Mouse (Mus musculus) forebrain, embryonic 10.5 days (tissue): ENCODE measurements around the gene Mul1. TPM values are rescaled to one million over a fixed set of nuclear protein-coding genes. Genes with fewer than 3 reads are reported as not detected.

Experiments
- DNase-seq: peaks from one replicate; pipeline ENCODE4 v3.0.0-alpha.2; 2017; ENCODE audit warnings: low spot score; ENCODE audit errors: extremely low spot score
- H3K27ac ChIP-seq: fragments of 300-500 bp; sonication (generic); 2 replicates; pipeline ENCODE4 v1.5.1; 2016; ENCODE audit warnings: mild to moderate bottlenecking
- H3K27me3 ChIP-seq: fragments of 300-500 bp; sonication (generic); 2 replicates; pipeline ENCODE4 v1.6.1; 2016; ENCODE audit warnings: mild to moderate bottlenecking; ENCODE audit not compliant: poor library complexity, severe bottlenecking
- H3K36me3 ChIP-seq: fragments of 300-500 bp; sonication (generic); replicated peaks from 2 replicates; pipeline ENCODE4 v1.6.1; 2016; ENCODE audit warnings: mild to moderate bottlenecking, moderate library complexity
- H3K4me1 ChIP-seq: fragments of 300-500 bp; sonication (generic); 2 replicates; pipeline ENCODE4 v1.6.1; 2016
- H3K4me3 ChIP-seq: fragments of 300-500 bp; sonication (generic); 2 replicates; pipeline ENCODE4 v1.5.1; 2016; ENCODE audit warnings: mild to moderate bottlenecking, moderate library complexity
- H3K9me3 ChIP-seq: fragments of 300-500 bp; sonication (generic); 2 replicates; pipeline ENCODE4 v1.6.1; 2016; ENCODE audit warnings: mild to moderate bottlenecking, moderate library complexity
- WGBS: fragments of 180-500 bp; shearing (Covaris S2); methylation state at CpG from one replicate; pipeline ENCODE4 v1.1.7; 2016; 5-methylcytosine and 5-hydroxymethylcytosine counted together
- polyA plus RNA-seq: library from polyadenylated mRNA; unstranded; fragments of >200 nt; fragmentation: Nextera tagmentation; extraction: Ambion mirVana; gene quantifications from 2 replicates; pipeline ENCODE4 v1.2.1, GENCODE M21; 2016

Gene Mul1
- polyA plus RNA-seq, 1 experiment from 2014 or later: 22.7 TPM

GRCm38 (mm10) chr4:138457091-138457490 lies 22.6 kb downstream of the Mul1 start:
- no peaks in the 10 kb centered on the region for H3K9me3 ChIP-seq
- H3K27ac ChIP-seq: no peak overlapping the region
- peaks cover 60% of the 10 kb centered on the region for H3K4me1 ChIP-seq
- DNase-seq: no peak
- peak overlapping the region; percentile 87; the same call in 1 of the 2 replicates for H3K4me3 ChIP-seq
- WGBS: 63% methylated on average over 4 of the region's 4 CpGs
- peaks cover 95% of the 10 kb centered on the region for H3K27me3 ChIP-seq
- no peaks in the 10 kb centered on the region for H3K36me3 ChIP-seq

- no peak overlapping the region for H3K27ac ChIP-seq
- 81% methylated on average over 7 of the region's 7 CpGs for WGBS
- peaks cover 93% of the 10 kb centered on the region for H3K27me3 ChIP-seq
- H3K36me3 ChIP-seq: no peaks in the 10 kb centered on the region
- no peak overlapping the region for H3K4me3 ChIP-seq
- no peak for DNase-seq
- H3K9me3 ChIP-seq: no peaks in the 10 kb centered on the region
- H3K4me1 ChIP-seq: peaks cover 61% of the 10 kb centered on the region
Measured at GRCm38 (mm10) chr4:138458171-138458570, 23.7 kb downstream of the Mul1 start.

GRCm38 (mm10) chr4:138458735-138459440 lies 24.4 kb downstream of the Mul1 start:
- Histone ChIP-seq H3K36me3 (no peaks in the 10 kb centered on the region), H3K27me3 (peaks cover 93% of the 10 kb centered on the region), H3K27ac (no peak overlapping the region), H3K4me3 (no peak overlapping the region), H3K4me1 (peaks cover 61% of the 10 kb centered on the region), H3K9me3 (no peaks in the 10 kb centered on the region)
- WGBS: 43% methylated on average over 5 of the region's 5 CpGs
- no peak for DNase-seq

GRCm38 (mm10) chr4:138459775-138460174 lies 25.3 kb downstream of the Mul1 start:
- Histone ChIP-seq H3K4me3 (no peak overlapping the region), H3K36me3 (no peaks in the 10 kb centered on the region), H3K4me1 (peaks cover 61% of the 10 kb centered on the region), H3K9me3 (no peaks in the 10 kb centered on the region), H3K27me3 (peaks cover 98% of the 10 kb centered on the region), H3K27ac (no peak overlapping the region)
- no peak for DNase-seq
- 84% methylated on average over 6 of the region's 6 CpGs for WGBS

- Histone ChIP-seq H3K27me3 (peaks cover 98% of the 10 kb centered on the region), H3K4me1 (peaks cover 61% of the 10 kb centered on the region)
- WGBS: 32% methylated on average over 9 of the region's 9 CpGs
Measured at GRCm38 (mm10) chr4:138460910-138461309, 26.4 kb downstream of the Mul1 start.

GRCm38 (mm10) chr4:138461471-138461870 lies 27.0 kb downstream of the Mul1 start:
- no peak for DNase-seq
- peaks cover 56% of the 10 kb centered on the region for H3K4me1 ChIP-seq

More at GRCm38 (mm10) chr4:138460910-138461309, 26.4 kb downstream of the Mul1 start:
- no peaks in the 10 kb centered on the region for H3K36me3 ChIP-seq
- no peak for DNase-seq
- H3K4me3 ChIP-seq: no peak overlapping the region
- H3K9me3 ChIP-seq: no peaks in the 10 kb centered on the region
- H3K27ac ChIP-seq: no peak overlapping the region

GRCm38 (mm10) chr4:138462971-138463831 lies 28.7 kb downstream of the Mul1 start:
- peaks cover 53% of the 10 kb centered on the region for H3K4me1 ChIP-seq
- 7% methylated on average over 11 of the region's 11 CpGs for WGBS
- peak overlapping the region; percentile 34 for H3K4me3 ChIP-seq
- H3K27ac ChIP-seq: peak overlapping the region; percentile 79
- no peak for DNase-seq
- no peaks in the 10 kb centered on the region for H3K9me3 ChIP-seq
- H3K36me3 ChIP-seq: no peaks in the 10 kb centered on the region
- H3K27me3 ChIP-seq: peaks cover 96% of the 10 kb centered on the region

More at GRCm38 (mm10) chr4:138461471-138461870, 27.0 kb downstream of the Mul1 start:
- H3K4me3 ChIP-seq: no peak overlapping the region
- H3K27ac ChIP-seq: no peak overlapping the region
- H3K36me3 ChIP-seq: no peaks in the 10 kb centered on the region
- H3K27me3 ChIP-seq: peaks cover 98% of the 10 kb centered on the region
- 92% methylated on average over 5 of the region's 5 CpGs for WGBS
- no peaks in the 10 kb centered on the region for H3K9me3 ChIP-seq

- Histone ChIP-seq H3K9me3 (no peaks in the 10 kb centered on the region), H3K27ac (peak overlapping the region; percentile 79), H3K4me1 (peaks cover 51% of the 10 kb centered on the region), H3K36me3 (no peaks in the 10 kb centered on the region), H3K4me3 (peak overlapping the region; percentile 34), H3K27me3 (peaks cover 90% of the 10 kb centered on the region)
- peak; percentile 53 for DNase-seq
- 4% methylated on average over 11 of the region's 11 CpGs for WGBS
Measured at GRCm38 (mm10) chr4:138463832-138464487, 29.5 kb downstream of the Mul1 start.

- DNase-seq: peak; percentile 76
- no peaks in the 10 kb centered on the region for H3K36me3 ChIP-seq
- peak overlapping the region; percentile 34 for H3K4me3 ChIP-seq
- under 1% methylated on average over 20 of the region's 22 CpGs for WGBS
- peaks cover 85% of the 10 kb centered on the region for H3K27me3 ChIP-seq
- H3K9me3 ChIP-seq: no peaks in the 10 kb centered on the region
- peaks cover 51% of the 10 kb centered on the region for H3K4me1 ChIP-seq
- H3K27ac ChIP-seq: peak overlapping the region; percentile 79
Measured at GRCm38 (mm10) chr4:138464667-138465353, 30.3 kb downstream of the Mul1 start.

- Histone ChIP-seq H3K27ac (peak overlapping the region; percentile 79; the same call in 1 of the 2 replicates), H3K27me3 (peaks cover 78% of the 10 kb centered on the region), H3K4me3 (no peak overlapping the region), H3K36me3 (no peaks in the 10 kb centered on the region), H3K9me3 (no peaks in the 10 kb centered on the region), H3K4me1 (peaks cover 51% of the 10 kb centered on the region)
- 33% methylated on average over 8 of the region's 8 CpGs for WGBS
- DNase-seq: no peak
Measured at GRCm38 (mm10) chr4:138465446-138465845, 31.0 kb downstream of the Mul1 start.

- 78% methylated on average over 6 of the region's 6 CpGs for WGBS
- peaks cover 66% of the 10 kb centered on the region for H3K27me3 ChIP-seq
- no peak overlapping the region for H3K27ac ChIP-seq
- peaks cover 48% of the 10 kb centered on the region for H3K4me1 ChIP-seq
- DNase-seq: no peak
- H3K36me3 ChIP-seq: no peaks in the 10 kb centered on the region
- no peak overlapping the region for H3K4me3 ChIP-seq
- H3K9me3 ChIP-seq: no peaks in the 10 kb centered on the region
Measured at GRCm38 (mm10) chr4:138466690-138467089, 32.2 kb downstream of the Mul1 start.

- H3K27me3 ChIP-seq: peaks cover 58% of the 10 kb centered on the region
- H3K36me3 ChIP-seq: no peaks in the 10 kb centered on the region
- no peaks in the 10 kb centered on the region for H3K9me3 ChIP-seq
- H3K4me3 ChIP-seq: no peak overlapping the region
- 84% methylated on average over 5 of the region's 5 CpGs for WGBS
- no peak for DNase-seq
- H3K27ac ChIP-seq: no peak overlapping the region
- H3K4me1 ChIP-seq: peaks cover 45% of the 10 kb centered on the region
Measured at GRCm38 (mm10) chr4:138467451-138467850, 33.0 kb downstream of the Mul1 start.
